Mouse (Mus musculus) heart, postnatal 4 days (tissue): ENCODE measurements around the gene Slc12a6. TPM values are rescaled to one million over a fixed set of nuclear protein-coding genes. Genes with fewer than 3 reads are reported as not detected.
A peak's percentile ranks its signal among the peaks of the same experiment; 100 is the strongest.
"Not testable (repeated sequence)": the region's sequence is repeated elsewhere in the genome, so short reads cannot be mapped to it uniquely, and the experiment has no call there.

Experiments used
- DNase-seq: peaks from one replicate; pipeline ENCODE4 v3.0.0; 2021
- total RNA-seq, 2 experiments: library from RNA; stranded (reverse); gene quantifications; 2 replicates each; pipeline ENCODE4 v1.2.3; 2021

Slc12a6 gene
- total RNA-seq, 2 experiments from 2014 or later: 35.5 to 36.5 TPM

DNA sequence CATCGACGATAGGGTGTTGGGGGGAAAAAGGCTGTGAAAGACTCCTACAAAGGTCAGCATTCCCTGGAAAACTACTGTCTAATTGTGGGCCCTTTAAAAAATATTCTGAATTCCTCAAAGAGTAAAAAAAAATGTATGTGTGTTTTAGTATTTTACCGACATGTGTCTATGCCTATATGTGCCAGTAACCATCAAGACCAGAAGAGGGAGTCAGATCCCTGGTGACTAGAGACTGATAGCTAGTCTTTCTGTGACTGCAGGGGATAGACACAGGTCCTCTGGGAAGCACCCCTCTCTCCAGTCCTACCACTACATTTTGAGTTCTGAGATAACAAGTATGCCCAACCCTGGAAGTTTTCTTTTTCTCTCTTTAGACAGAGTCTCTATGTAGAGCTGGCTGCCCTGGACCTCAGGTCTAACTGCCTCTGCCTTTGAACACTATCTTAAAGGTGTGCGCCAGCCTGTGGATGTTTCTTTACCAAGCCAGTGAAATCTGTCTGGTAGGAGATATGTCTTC lies 2.8 kb upstream of the Slc12a6 start:
- no peak for DNase-seq

GRCm38 (mm10) chr2:112264364-112264763 lies 1.3 kb upstream of the Slc12a6 start:
- DNase-seq: no peak

DNA sequence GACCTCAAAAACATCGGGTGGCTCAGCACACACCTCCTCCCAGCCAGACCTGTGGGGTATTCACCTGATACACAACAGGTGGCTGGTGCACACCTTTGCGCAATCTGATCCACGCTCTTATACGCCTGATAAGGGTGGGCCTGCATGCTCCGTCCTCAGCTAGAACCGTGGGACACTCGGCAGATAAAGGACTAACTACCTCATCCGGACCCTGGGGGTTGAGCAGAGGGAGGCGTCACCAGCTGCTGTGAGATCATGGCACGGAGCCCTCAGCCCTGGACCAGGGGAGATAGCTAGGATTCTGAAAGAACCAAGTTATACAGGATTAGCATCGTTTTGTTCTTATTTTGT lies 592 bp downstream of the Slc12a6 start, which contains the start of gene Gm21985:
Gm21985 (plus strand) TSS at position 73 of the 351 bp plus-strand sequence.
- DNase-seq: peak; percentile 74

DNA sequence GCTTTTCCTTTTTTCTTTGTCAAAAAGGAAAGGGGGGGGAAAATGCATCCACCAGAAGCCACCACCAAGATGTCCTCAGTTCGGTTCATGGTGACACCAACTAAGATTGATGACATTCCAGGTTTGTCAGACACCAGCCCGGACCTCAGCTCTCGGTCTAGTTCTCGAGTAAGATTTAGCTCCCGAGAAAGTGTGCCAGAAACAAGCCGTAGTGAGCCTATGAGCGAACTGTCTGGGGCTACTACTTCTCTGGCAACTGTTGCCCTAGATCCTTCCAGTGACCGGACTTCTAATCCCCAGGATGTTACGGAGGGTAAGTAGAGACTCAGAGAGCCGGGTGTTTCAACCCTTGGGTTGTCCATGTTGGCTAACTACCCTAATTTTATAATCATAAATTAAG lies 1.2 kb downstream of the Slc12a6 start:
- DNase-seq: peak; percentile 21

DNA sequence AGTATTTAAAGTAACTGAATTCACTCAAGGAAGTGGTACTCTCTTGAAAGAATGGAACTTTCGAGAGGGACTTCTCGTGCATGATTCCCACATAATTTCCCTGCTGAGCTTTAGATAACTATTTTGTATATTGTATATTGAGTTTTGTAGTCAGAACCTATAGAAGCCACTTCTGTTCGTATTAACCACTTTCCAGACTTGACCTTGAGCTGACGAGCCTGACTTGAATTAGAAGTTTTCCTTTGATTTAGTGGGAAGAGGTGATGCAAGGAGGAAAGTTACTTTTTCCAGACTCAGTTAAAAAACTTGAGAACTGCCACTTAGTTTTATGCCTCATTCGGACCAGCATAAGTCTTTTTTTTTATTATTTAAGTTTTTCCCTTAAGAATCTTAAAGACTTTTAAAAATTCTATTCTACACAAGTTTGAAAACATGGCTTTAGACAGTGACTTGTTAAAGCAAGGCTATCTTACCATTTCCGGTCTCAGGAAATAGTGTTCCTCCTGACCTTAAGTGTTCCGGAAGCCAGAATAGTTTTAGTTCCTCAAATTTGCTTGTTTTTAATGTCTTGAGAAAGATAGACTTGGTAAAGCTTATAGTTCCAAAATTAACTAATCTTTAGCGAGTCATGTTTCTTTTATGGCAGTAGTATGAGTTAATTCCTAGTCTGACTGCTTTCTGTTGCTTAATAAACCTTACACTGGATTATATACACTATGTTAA lies 2.1 kb downstream of the Slc12a6 start:
- DNase-seq: no peak

DNA sequence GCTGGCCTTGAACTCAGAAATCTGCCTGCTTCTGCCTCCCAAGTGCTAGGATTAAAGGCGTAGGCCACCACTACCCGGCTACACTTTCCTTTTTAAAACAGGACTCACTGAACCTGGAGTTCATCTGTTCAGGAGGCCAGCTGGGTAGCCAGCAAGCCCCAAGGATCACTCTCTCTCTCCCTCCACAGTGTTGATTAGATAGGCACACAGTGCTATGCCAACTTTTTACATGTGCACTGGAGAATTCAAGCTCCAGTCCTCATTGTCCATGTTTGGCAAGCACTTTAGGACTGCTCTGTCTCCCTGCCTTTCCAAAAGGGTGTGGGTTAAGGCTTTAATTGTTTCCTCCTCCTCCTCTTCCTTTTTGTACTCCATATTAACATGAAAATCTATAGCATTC lies 4.4 kb downstream of the Slc12a6 start:
- DNase-seq: peak; percentile 24

GRCm38 (mm10) chr2:112272909-112273308 lies 7.3 kb downstream of the Slc12a6 start:
- DNase-seq: no peak

DNA sequence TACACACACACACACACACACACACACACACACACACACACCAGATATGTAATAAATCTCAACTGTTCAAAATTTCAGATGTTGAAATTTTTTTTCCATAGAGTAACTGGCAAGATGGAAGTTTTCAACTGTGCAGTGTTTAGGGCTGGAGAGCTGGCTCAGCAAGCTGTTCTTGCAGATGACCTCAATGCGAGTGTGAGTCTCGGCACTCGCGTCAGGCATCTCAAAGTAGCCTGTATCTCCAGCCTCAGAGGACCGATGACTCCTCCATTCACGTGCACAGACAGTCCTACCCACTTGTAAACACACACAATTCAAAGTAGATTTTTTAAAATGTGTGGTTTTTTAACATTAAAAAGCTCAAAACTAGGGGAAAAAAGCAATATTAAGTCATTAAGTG lies 7.8 kb downstream of the Slc12a6 start:
- DNase-seq: no peak

DNA sequence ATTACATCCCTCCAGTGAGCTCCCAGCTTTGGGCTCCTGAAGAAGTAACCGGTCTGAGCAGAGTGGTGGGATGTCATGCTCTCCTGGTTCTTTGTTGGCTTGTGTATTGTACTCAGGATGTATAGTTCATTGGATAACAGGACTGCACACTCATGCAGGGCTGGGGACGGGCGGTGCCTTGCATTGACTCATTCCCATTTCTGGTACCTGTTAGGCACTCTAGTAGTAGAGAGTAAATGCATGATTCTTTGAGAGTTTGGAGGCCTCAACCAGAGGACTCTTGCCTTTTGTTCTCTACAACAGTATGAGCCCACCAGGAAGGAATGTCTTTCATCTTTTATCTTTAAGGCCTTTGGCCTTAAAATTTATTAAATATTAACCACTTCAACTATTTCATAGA lies 11.2 kb downstream of the Slc12a6 start:
- no peak for DNase-seq

- DNase-seq: no peak
Observed at GRCm38 (mm10) chr2:112282846-112283245, 17.2 kb downstream of the Slc12a6 start.

- DNase-seq: peak; percentile 57
Observed at GRCm38 (mm10) chr2:112284363-112285030, 18.9 kb downstream of the Slc12a6 start.

DNA sequence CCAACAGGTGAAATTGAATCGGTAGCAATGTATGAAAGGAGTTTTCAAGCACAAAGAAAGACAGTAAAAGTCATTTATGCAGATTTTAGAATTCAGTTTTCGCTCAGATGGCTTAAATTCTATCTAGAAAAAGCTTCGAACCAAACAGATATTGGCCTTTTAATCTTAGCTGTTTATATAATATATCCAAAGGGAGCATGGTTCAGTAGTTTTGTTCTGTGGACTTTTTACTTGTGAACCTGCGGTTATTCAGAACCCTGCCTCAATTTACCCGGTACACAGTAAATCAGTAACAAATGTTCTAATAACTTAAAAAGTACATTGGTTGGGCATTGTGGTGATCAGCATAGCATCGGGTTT lies 19.4 kb downstream of the Slc12a6 start:
- no peak for DNase-seq

- not testable (repeated sequence) for DNase-seq
Observed at GRCm38 (mm10) chr2:112286062-112286461, 20.4 kb downstream of the Slc12a6 start.

DNA sequence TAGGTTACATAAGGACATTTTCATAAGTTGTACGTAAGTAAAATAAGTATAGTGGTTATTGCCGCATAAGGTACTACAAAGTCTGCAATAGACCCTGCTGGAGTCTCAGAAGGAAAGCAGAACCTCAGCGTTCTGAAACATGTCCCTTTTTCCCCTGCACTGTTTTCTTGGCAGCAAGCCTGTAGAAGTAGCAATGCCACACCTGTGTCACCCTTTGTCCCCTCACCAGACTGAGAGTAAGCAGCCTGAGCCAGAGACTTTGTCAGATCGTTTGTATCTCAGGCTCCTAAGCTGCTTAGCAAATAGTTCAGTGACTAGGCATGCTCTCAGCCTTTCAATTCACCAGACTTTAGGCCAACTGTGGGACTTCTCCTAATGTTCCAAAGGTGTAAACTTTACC lies 21.4 kb downstream of the Slc12a6 start:
- DNase-seq: no peak

GRCm38 (mm10) chr2:112289507-112289906 lies 23.9 kb downstream of the Slc12a6 start:
- no peak for DNase-seq

DNA sequence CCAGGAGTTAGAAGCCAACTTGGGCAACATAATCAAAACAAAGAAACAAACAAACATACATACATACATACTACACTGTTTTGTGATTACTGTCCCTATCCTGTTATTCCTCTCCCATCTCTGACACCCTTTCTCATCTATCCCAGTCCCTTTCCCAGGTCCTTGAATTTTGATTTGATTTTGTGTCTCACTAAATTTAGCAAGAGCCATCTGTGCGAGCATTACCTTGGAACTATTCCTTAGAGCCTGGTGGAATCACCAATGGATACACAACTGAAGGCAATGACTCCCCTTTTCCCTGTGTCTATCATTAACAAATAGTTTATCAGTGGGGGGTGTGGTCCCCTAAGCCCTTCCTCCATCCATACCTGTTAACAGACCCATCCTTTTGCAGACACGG lies 27.2 kb downstream of the Slc12a6 start:
- DNase-seq: no peak

GRCm38 (mm10) chr2:112296211-112296610 lies 30.6 kb downstream of the Slc12a6 start:
- no peak for DNase-seq

- no peak for DNase-seq
Observed at GRCm38 (mm10) chr2:112298221-112298620, 32.6 kb downstream of the Slc12a6 start.

DNA sequence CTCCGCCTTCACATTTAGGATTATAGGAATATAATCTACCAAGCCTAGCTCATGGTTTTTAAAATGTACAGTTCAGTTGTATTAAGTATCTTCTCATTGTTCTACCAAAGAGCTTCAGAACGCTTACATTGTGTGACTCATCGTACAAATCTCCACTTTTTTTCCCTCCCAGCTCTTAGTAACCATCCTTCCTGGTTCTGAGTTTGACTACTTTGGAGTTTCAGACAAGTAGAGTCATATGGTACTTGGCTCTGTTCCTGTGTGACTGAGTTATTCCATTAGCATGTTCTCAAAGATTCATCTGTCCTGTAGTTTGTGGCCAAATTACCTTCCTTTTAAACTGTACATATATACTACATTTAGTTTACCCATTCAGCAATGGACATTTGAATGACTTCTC lies 43.0 kb downstream of the Slc12a6 start:
- DNase-seq: no peak

- DNase-seq: no peak
Observed at GRCm38 (mm10) chr2:112309161-112309600, 43.6 kb downstream of the Slc12a6 start.

DNA sequence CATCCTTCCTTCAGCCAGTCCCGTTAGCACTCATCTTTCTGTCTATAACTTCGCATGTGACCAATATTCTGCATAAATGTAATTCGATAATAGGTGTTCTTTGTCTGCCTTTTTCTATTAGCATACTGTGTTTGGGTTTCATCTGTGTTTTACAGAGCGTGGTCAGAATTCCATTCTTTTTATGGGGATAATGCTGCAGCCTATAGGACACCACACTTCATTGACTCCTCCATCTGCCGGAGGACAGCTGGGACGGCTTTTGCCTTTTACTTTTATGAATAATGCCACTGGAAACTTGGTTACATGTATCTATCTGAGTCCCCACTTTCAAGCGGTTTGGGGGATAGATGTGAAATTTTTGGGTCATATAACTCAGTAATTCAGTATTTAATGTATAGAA lies 50.0 kb downstream of the Slc12a6 start:
- no peak for DNase-seq

- no peak for DNase-seq
Observed at GRCm38 (mm10) chr2:112318227-112318626, 52.6 kb downstream of the Slc12a6 start.

- no peak for DNase-seq
Observed at GRCm38 (mm10) chr2:112318905-112319304, 53.3 kb downstream of the Slc12a6 start.
